Mouse (Mus musculus) CD4-positive helper T cell, adult 2 months (primary cell): ENCODE data around the gene Cyp4f37.
A peak's percentile ranks its signal among the peaks of the same experiment; 100 is the strongest.
"Not testable (repeated sequence)": the region's sequence is repeated elsewhere in the genome, so short reads cannot be mapped to it uniquely, and the experiment has no call there.

Source experiments
- DNase-seq: peaks from one replicate; pipeline ENCODE4 v3.0.0-alpha.2; 2012; ENCODE audit warnings: low read depth, missing footprints, low spot score

The Cyp4f37 gene

GRCm38 (mm10) chr17:32621018-32621417 is at the start of gene Cyp4f37:
TSS of gene Cyp4f37 (plus strand) at chr17:32621309.
- not testable (repeated sequence) for DNase-seq

GRCm38 (mm10) chr17:32573286-32573685 is 47.8 kb upstream of the Cyp4f37 start:
- not testable (repeated sequence) for DNase-seq

DNA sequence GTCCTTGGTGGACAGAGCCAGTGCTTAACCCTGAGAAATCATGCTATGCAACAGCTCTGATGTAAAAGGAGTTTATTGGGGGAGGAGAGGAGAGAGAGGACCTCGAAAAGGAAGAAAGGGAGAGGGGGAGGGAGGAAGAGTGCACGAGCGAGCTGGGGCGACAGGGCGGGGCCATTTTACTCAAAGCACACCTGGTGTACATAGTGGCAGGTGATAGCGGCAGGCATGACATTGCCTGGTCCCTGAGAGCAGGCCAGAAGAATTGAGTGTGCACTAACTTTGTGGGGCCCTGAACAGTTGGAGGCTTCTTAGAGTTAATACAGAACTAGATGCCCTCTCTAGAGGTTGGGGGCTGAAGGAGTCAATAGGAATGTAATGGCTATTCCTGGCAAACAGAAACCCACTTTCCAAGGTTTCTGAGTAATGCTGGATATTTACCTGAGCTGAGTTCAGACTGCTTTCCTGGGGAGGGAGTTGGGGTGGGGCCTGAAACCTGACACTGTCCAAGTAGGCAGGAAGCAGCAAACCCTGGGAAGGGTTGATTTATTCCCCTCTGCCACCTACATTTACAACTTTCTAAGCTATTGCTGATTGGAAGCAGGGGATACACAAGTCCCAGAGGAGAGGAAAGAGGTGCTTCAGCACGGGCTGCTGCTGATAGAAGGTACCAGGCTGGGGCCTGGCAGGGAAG is 43.5 kb upstream of the Cyp4f37 start:
- no peak for DNase-seq

GRCm38 (mm10) chr17:32596494-32596893 is 24.6 kb upstream of the Cyp4f37 start:
- no peak for DNase-seq

GRCm38 (mm10) chr17:32608055-32608454 is 13.1 kb upstream of the Cyp4f37 start:
- no peak for DNase-seq

- not testable (repeated sequence) for DNase-seq
These were observed 10.9 kb upstream of the Cyp4f37 start for GRCm38 (mm10) chr17:32610231-32610630.

DNA sequence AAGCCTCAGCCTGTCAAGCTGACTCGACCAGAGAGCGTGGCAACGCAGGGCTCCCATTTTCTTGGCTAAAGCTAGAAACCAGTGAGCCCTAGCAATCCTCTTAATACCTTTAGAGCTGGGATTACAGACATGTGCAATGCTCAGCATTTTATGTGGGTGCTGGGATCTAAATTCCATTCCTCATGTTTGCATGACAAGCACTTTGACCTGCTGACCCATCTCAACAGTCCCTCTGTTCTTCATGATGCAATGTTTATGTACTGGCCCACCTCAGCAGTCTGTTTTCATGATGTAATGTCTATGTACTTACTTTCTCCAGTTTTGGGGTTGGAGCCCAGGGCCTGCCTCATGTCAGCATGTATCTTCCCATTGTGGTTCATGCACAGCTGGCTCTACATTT is 10.2 kb upstream of the Cyp4f37 start:
- no peak for DNase-seq

DNA sequence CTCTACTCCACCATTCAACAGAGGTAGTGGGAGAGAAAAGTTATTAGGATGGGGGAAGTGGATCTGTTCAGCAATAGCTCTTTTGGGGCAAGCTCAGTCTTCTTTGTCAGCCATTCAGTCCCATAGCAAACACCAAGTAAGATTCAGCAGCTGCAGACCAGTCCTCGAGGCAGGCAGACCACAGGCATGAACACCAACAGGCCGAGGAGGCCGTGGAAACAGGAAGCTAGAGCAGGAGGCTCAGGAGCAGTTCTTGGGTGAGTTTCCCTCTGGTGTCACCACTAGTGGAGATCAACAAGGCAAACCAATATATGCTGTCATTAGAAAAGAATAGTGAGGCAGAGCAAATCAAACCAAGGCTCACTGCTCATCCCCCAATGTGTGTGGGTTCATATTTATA is 8.7 kb upstream of the Cyp4f37 start:
- no peak for DNase-seq

- no peak for DNase-seq
These were observed 3.9 kb upstream of the Cyp4f37 start for GRCm38 (mm10) chr17:32617252-32617651.

GRCm38 (mm10) chr17:32629726-32630125 is 8.6 kb downstream of the Cyp4f37 start:
- not testable (repeated sequence) for DNase-seq

GRCm38 (mm10) chr17:32631936-32632335 is 10.8 kb downstream of the Cyp4f37 start:
- DNase-seq, result no peak

- not testable (repeated sequence) for DNase-seq
These were observed 13.3 kb downstream of the Cyp4f37 start for GRCm38 (mm10) chr17:32634242-32634971.

- DNase-seq, result peak; percentile 84
These were observed 13.8 kb downstream of the Cyp4f37 start for GRCm38 (mm10) chr17:32634972-32635314.

DNA sequence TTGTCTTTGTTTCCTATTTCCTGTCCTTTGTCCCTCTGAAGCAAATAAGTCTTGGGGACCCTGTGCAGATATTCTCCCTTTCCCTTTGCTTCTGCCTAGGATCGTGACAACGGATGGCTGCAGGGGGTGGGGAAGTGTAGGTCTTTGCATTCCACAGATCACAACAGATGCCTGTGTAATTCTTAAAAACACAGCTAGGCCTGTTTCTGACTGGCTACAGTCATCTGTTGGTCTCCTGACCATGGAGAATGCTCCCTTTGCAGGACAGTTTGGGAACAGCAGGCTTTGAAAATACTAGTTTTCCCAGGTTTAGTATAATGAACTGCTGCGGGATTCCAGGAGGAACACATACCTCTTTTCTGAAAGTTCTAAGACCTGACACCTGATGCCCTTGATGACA is 15.2 kb downstream of the Cyp4f37 start:
- no peak for DNase-seq

DNA sequence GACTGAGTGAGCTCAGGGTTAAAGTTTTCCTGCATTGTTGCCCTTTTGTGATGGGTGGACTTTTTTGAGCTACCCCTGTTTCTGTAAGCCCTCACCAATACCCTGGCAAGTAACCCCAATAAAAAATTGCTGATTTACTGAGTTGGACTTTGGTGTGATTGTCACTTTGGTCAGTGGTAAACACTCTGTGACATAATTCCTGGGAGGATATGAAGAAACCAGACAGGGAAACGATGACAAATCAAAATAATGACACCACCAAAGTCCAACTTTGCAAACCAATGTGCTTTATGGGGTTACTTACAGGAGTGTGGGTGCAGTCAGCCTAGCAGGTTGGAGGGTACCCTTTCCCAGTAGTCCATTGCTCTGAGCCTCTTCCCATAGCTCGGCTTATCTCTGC is 16.0 kb downstream of the Cyp4f37 start:
- no peak for DNase-seq

DNA sequence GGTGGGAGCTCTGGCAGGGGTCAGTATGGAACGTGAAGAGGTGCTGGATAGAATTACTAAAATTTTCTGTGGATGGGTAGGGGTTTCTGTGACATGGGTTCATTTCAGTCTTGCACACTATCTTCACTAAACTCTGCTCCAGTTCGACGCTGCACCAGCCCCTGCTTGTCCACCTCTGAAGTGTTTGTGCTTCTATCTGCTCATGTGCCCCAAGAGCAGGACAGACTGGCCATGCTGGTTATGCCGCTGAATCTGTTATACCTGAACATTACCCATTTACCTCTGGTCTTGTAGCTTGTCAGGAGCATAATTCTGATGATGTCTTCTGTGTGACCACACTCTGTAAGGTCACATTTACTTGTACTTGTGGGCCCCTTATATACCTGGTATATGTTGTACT is 25.5 kb downstream of the Cyp4f37 start:
- no peak for DNase-seq

GRCm38 (mm10) chr17:32653860-32654259 is 32.8 kb downstream of the Cyp4f37 start:
- no peak for DNase-seq

DNA sequence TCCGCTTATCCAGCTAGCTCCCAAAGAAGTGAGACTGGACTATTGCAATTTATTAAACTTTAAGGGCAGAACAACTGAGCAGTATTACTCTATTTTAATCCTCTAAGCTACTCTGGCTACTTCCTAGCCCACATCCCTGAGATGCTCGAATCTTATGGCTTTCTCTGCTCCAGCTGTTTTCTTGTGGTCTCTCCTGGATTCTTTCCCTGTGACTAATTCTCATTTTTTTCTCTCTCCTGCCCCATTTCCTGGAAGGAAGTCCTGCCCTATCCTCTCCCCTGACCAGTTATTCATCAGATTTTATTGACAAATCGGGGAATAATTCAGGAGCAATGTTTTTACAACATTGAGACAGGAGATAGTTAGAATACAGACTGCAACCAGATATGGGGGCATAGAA is 35.9 kb downstream of the Cyp4f37 start:
- DNase-seq, result no peak

DNA sequence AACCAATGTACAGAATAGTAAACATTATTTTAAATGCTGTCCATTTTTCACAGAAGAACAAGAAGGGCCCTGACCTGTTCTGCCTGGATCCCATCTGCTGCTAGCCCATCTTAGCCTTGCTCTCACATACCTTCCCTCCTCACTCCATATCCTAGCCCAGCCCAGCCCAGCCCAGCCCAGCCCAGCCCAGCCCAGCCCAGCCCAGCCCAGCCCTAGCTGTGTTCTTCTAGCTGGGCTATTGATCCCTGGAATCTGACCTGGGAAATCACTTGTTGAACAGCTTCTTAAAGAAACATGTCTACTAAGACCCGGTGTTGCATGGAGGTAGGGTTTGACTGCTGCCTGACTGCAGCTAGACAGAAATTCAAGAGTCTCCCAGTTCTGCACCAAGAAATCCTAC is 37.1 kb downstream of the Cyp4f37 start:
- no peak for DNase-seq

DNA sequence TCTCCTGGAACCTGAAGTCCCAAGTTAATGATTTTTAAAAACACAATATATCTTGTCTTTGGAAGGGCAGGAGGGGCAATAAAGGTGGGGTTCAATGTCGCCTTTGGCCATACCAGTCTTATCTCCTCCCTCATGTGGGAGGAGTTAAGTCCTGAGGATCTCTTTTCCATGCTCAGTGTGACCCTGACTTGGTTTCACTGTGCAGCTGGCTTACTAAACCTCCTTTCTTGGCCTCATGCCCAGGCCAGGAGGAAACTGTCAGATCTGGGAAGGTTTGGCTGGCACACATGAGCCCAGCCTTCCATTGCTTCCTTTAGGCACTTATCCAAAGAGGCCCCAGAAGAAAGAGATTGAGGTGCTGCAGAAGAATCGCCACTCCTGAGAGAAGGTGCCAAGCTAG is 37.6 kb downstream of the Cyp4f37 start, which contains the start of gene Cyp4f40:
Gene Cyp4f40 (plus strand): TSS at position 189 of the 400 bp plus-strand sequence.
- DNase-seq, result no peak

DNA sequence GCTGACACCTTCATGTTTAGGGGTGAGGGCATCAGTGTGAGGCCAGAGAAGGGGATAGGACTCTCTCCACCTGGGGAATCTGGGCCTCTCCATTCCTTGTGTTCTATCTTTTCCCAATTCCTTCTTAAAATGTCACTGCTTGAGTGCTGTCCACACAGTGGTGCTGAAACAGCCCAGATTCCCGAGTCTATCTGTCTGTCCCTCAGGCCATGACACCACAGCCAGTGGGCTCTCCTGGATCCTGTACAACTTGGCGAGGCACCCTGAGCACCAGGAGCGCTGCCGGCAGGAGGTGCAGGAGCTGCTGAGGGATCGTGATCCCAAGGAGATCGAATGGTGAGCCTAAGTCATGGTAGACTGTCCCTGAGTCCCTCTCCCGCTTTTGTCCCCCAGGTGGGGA is 52.9 kb downstream of the Cyp4f37 start:
- DNase-seq, result no peak

DNA sequence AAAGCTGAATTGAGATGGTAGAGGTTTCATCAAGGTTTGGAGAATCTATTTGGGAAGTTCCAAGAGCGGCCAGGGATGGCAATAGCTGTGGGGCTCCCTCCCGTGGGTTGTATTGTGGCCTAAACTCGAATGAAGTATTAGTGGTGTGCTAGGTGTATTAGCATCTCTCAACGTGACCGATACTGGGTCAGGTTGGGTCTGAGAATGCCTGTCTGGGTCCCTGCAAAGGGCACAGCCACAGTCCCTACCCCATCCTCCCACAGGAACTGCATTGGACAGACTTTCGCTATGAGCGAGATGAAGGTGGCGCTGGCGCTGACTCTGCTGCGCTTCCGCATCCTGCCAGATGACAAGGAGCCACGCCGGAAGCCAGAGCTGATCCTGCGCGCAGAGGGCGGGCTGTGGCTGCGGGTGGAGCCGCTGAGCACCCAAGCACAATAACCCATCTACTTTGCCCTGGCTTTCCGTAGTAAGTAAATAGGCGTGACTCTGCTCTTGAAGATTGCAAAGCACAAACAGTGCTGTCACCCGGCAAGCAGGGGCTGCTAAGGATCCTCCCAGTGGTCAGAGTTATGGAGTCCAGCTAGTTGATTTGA is 55.0 kb downstream of the Cyp4f37 start:
- peak; percentile 64 for DNase-seq

GRCm38 (mm10) chr17:32680404-32680803 is 59.3 kb downstream of the Cyp4f37 start:
- DNase-seq, result peak; percentile 64
